Mouse (Mus musculus) neural tube, embryonic 11.5 days (tissue): ENCODE measurements at regions not wholly inside any gene's neighbourhood (a gene's known extent, or its start where the extent isn't known, plus 50 kb on each side); places are given as distances from the start of the nearest gene placed in this dataset. TPM values are rescaled to one million over a fixed set of nuclear protein-coding genes. Genes with fewer than 3 reads are reported as not detected.

ENCODE experiments used
- ATAC-seq: fragments of 200-750 bp; cut with Nextera tagmentation; 2 replicates; pipeline ENCODE4 v1.8.0; 2017; ENCODE audit warnings: moderate number of reproducible peaks, mild to moderate bottlenecking, moderate TSS enrichment, moderate library complexity; ENCODE audit not compliant: insufficient read depth, low FRiP score, low TSS enrichment
- DNase-seq: peaks from one replicate; pipeline ENCODE4 v3.0.0-alpha.2; 2015; ENCODE audit warnings: low spot score
- H3K27ac ChIP-seq: fragments of 300-500 bp; sonication (generic); 2 replicates; pipeline ENCODE4 v1.5.1; 2014; ENCODE audit warnings: low read depth, mild to moderate bottlenecking, low read length
- H3K27me3 ChIP-seq: fragments of 300-500 bp; sonication (generic); 2 replicates; pipeline ENCODE4 v1.6.1; 2014; ENCODE audit warnings: mild to moderate bottlenecking, low read length, mixed read lengths; ENCODE audit not compliant: control insufficient read depth, insufficient read depth
- H3K36me3 ChIP-seq: fragments of 300-500 bp; sonication (generic); 2 replicates; pipeline ENCODE4 v1.6.1; 2014; ENCODE audit warnings: mild to moderate bottlenecking, low read length, moderate library complexity, mixed read lengths; ENCODE audit not compliant: control insufficient read depth, insufficient read depth
- H3K4me1 ChIP-seq: fragments of 300-500 bp; sonication (generic); 2 replicates; pipeline ENCODE4 v1.6.1; 2014; ENCODE audit warnings: low read length, mixed read lengths; ENCODE audit not compliant: control insufficient read depth, insufficient read depth
- H3K4me2 ChIP-seq: fragments of 300-500 bp; sonication (generic); 2 replicates; pipeline ENCODE4 v1.6.1; 2014; ENCODE audit warnings: low read depth, mild to moderate bottlenecking, moderate library complexity
- H3K4me3 ChIP-seq: fragments of 300-500 bp; sonication (generic); 2 replicates; pipeline ENCODE4 v1.5.1; 2014; ENCODE audit warnings: low read depth, low read length
- H3K9ac ChIP-seq: fragments of 300-500 bp; sonication (generic); 2 replicates; pipeline ENCODE4 v1.6.1; 2014; ENCODE audit warnings: mild to moderate bottlenecking, low read length
- H3K9me3 ChIP-seq: fragments of 300-500 bp; sonication (generic); 2 replicates; pipeline ENCODE4 v1.6.1; 2016; ENCODE audit warnings: low read length; ENCODE audit not compliant: control insufficient read depth
- WGBS: fragments of 180-500 bp; shearing (Covaris S2); extraction: QIAGEN DNeasy Blood & Tissue Kit; methylation state at CpG from one replicate; pipeline ENCODE4 v1.1.7; 2014; 5-methylcytosine and 5-hydroxymethylcytosine counted together
- microRNA-seq: library from miRNA; unstranded; fragments of <30 nt; microRNA quantifications from one replicate; pipeline ENCODE4, GENCODE M21; 2016

GRCm38 (mm10) chr12:94795913-94796615 lies 896.0 kb upstream of the Flrt2 start:
- Histone ChIP-seq H3K36me3 (no peaks in the 10 kb centered on the region), H3K4me2 (no peak overlapping the region), H3K27ac (no peak overlapping the region), H3K9me3 (no peaks in the 10 kb centered on the region), H3K9ac (no peak overlapping the region), H3K4me1 (no peaks in the 10 kb centered on the region), H3K4me3 (no peak overlapping the region), H3K27me3 (no peaks in the 10 kb centered on the region)
- WGBS = 64% methylated on average over 5 of the region's 5 CpGs
- ATAC-seq (no peak), DNase-seq (no peak)

- Histone ChIP-seq H3K9me3 (no peaks in the 10 kb centered on the region), H3K9ac (no peak overlapping the region), H3K27me3 (no peaks in the 10 kb centered on the region), H3K4me2 (no peak overlapping the region), H3K4me1 (no peaks in the 10 kb centered on the region), H3K27ac (no peak overlapping the region), H3K36me3 (no peaks in the 10 kb centered on the region), H3K4me3 (no peak overlapping the region)
- ATAC-seq (0 out of 2 replicates have a peak, but pooled peaks have one; percentile 31), DNase-seq (no peak)
- 61% methylated on average over 1 of the region's 1 CpGs for WGBS
These were observed 887.3 kb upstream of the Flrt2 start for GRCm38 (mm10) chr12:94804692-94805091.

GRCm38 (mm10) chr12:94831400-94831799 lies 860.6 kb upstream of the Flrt2 start:
- no peak overlapping the region for H3K4me3 ChIP-seq
- no peaks in the 10 kb centered on the region for H3K9me3 ChIP-seq
- no peak overlapping the region for H3K9ac ChIP-seq
- ATAC-seq = no peak
- H3K4me2 ChIP-seq = no peak overlapping the region
- no peaks in the 10 kb centered on the region for H3K4me1 ChIP-seq
- H3K36me3 ChIP-seq = no peaks in the 10 kb centered on the region
- H3K27me3 ChIP-seq = no peaks in the 10 kb centered on the region
- no peak overlapping the region for H3K27ac ChIP-seq
- no peak for DNase-seq
- 79% methylated on average over 2 of the region's 2 CpGs for WGBS

- Histone ChIP-seq H3K36me3 (no peaks in the 10 kb centered on the region), H3K27me3 (no peaks in the 10 kb centered on the region), H3K27ac (no peak overlapping the region), H3K9me3 (no peaks in the 10 kb centered on the region), H3K4me1 (no peaks in the 10 kb centered on the region), H3K4me3 (no peak overlapping the region), H3K9ac (no peak overlapping the region), H3K4me2 (no peak overlapping the region)
- ATAC-seq (no peak), DNase-seq (no peak)
These were observed 829.3 kb upstream of the Flrt2 start for GRCm38 (mm10) chr12:94862720-94863119.

- H3K36me3 ChIP-seq = no peaks in the 10 kb centered on the region
- no peaks in the 10 kb centered on the region for H3K4me1 ChIP-seq
- no peak for DNase-seq
- no peaks in the 10 kb centered on the region for H3K9me3 ChIP-seq
- H3K9ac ChIP-seq = no peak overlapping the region
- H3K27ac ChIP-seq = no peak overlapping the region
- H3K4me3 ChIP-seq = no peak overlapping the region
- H3K27me3 ChIP-seq = no peaks in the 10 kb centered on the region
- WGBS = 72% methylated on average over 2 of the region's 2 CpGs
- no peak for ATAC-seq
- no peak overlapping the region for H3K4me2 ChIP-seq
These were observed 781.2 kb upstream of the Flrt2 start for GRCm38 (mm10) chr12:94910816-94911215.

GRCm38 (mm10) chr12:94943067-94943466 lies 749.0 kb upstream of the Flrt2 start:
- DNase-seq = no peak
- ATAC-seq = no peak
- H3K27ac ChIP-seq = no peak overlapping the region
- no peaks in the 10 kb centered on the region for H3K9me3 ChIP-seq
- no peak overlapping the region for H3K4me2 ChIP-seq
- no peaks in the 10 kb centered on the region for H3K27me3 ChIP-seq
- no peak overlapping the region for H3K4me3 ChIP-seq
- H3K4me1 ChIP-seq = no peaks in the 10 kb centered on the region
- H3K36me3 ChIP-seq = no peaks in the 10 kb centered on the region
- WGBS = 62% methylated on average over 6 of the region's 6 CpGs
- H3K9ac ChIP-seq = no peak overlapping the region

Small RNAs in the stretch of these regions (microRNA-seq; reads per million reads assigned to microRNA genes)
- gene Mir8099-2 = not detected
